Mouse (Mus musculus) liver, postnatal 0 days (tissue): Measurements from ENCODE around the gene Fcgr3. TPM values are rescaled to one million over a fixed set of nuclear protein-coding genes. Genes with fewer than 3 reads are reported as not detected.

Source experiments
- ATAC-seq: fragments of 200-750 bp; cut with Nextera tagmentation; 2 replicates; pipeline ENCODE4 v1.8.0; 2017; ENCODE audit warnings: mild to moderate bottlenecking, moderate library complexity
- DNase-seq: peaks from one replicate; pipeline ENCODE4 v3.0.0-alpha.2; 2016
- H3K27ac ChIP-seq: fragments of 300-500 bp; sonication (generic); 2 replicates; pipeline ENCODE4 v1.5.1; 2014; ENCODE audit warnings: antibody characterized with exemption, moderate library complexity, mild to moderate bottlenecking, low read depth
- H3K27me3 ChIP-seq: fragments of 300-500 bp; sonication (generic); 2 replicates; pipeline ENCODE4 v1.6.1; 2014; ENCODE audit warnings: low read length, control low read depth, mixed read lengths; ENCODE audit not compliant: insufficient read depth
- H3K36me3 ChIP-seq: fragments of 300-500 bp; sonication (generic); replicated peaks from 2 replicates; pipeline ENCODE4 v1.6.1; 2014; ENCODE audit warnings: mild to moderate bottlenecking, control low read depth, low read length, moderate library complexity, mixed read lengths; ENCODE audit not compliant: insufficient read depth
- H3K4me1 ChIP-seq: fragments of 300-500 bp; sonication (generic); 2 replicates; pipeline ENCODE4 v1.6.1; 2014; ENCODE audit warnings: antibody characterized with exemption, mild to moderate bottlenecking, control low read depth; ENCODE audit not compliant: insufficient read depth
- H3K4me2 ChIP-seq: fragments of 300-500 bp; sonication (generic); 2 replicates; pipeline ENCODE4 v1.6.1; 2014; ENCODE audit warnings: low read depth, mild to moderate bottlenecking, low read length, moderate library complexity, mixed read lengths
- H3K4me3 ChIP-seq: fragments of 300-500 bp; sonication (generic); 2 replicates; pipeline ENCODE4 v1.5.1; 2014; ENCODE audit warnings: low read depth, low read length
- H3K9ac ChIP-seq: fragments of 300-500 bp; sonication (generic); replicated peaks from 2 replicates; pipeline ENCODE4 v1.6.1; 2014; ENCODE audit warnings: mild to moderate bottlenecking, moderate library complexity
- H3K9me3 ChIP-seq: fragments of 300-500 bp; sonication (generic); 2 replicates; pipeline ENCODE4 v1.6.1; 2016; ENCODE audit warnings: mild to moderate bottlenecking, control low read depth, low read length, mixed read lengths
- CTCF ChIP-seq: sonication (generic); IDR thresholded peaks from 2 replicates; pipeline ENCODE4 v1.5.1; 2016; ENCODE audit warnings: antibody characterized with exemption, low read depth
- EP300 ChIP-seq: IDR thresholded peaks from 2 replicates; pipeline ENCODE4 v1.6.1; 2016; ENCODE audit warnings: antibody characterized with exemption, low read depth, mild to moderate bottlenecking
- WGBS: fragments of 180-500 bp; shearing (Covaris S2); extraction: QIAGEN DNeasy Blood & Tissue Kit; methylation state at CpG from one replicate; pipeline ENCODE4 v1.1.7; 2014; ENCODE audit not compliant: insufficient replicate concordance; 5-methylcytosine and 5-hydroxymethylcytosine counted together
- polyA plus RNA-seq: library from polyadenylated mRNA; unstranded; fragments of >200 nt; fragmentation: Nextera tagmentation; extraction: Ambion mirVana; gene quantifications from 2 replicates; pipeline ENCODE4 v1.2.1, GENCODE M21; 2015

Fcgr3 gene
- polyA plus RNA-seq, 1 experiment from 2014 or later, result 41.8 TPM

- H3K9ac ChIP-seq, result peak overlapping the region; percentile 54
- TF ChIP-seq CTCF (no peak), EP300 (no peak)
- no peak overlapping the region for H3K27ac ChIP-seq
- no peaks in the 10 kb centered on the region; the same call in 1 of the 2 replicates for H3K27me3 ChIP-seq
- ATAC-seq (peak; percentile 33), DNase-seq (peak; percentile 85)
- peak overlapping the region; percentile 83 for H3K4me2 ChIP-seq
- H3K4me1 ChIP-seq, result peaks cover 23% of the 10 kb centered on the region
- peak overlapping the region; percentile 55 for H3K4me3 ChIP-seq
- no peaks in the 10 kb centered on the region for H3K9me3 ChIP-seq
- no peaks in the 10 kb centered on the region for H3K36me3 ChIP-seq
- WGBS, result under 1% methylated on average over 20 of the region's 20 CpGs
Measured at GRCm38 (mm10) chr1:171033756-171034155, 31.0 kb downstream of the Fcgr3 start.

- peak overlapping the region; percentile 83 for H3K4me2 ChIP-seq
- no peaks in the 10 kb centered on the region for H3K9me3 ChIP-seq
- H3K9ac ChIP-seq, result peak overlapping the region; percentile 54
- peaks cover 23% of the 10 kb centered on the region for H3K4me1 ChIP-seq
- WGBS, result 1% methylated on average over 16 of the region's 16 CpGs
- ATAC-seq, result no peak
- no peaks in the 10 kb centered on the region for H3K36me3 ChIP-seq
- H3K27me3 ChIP-seq, result no peaks in the 10 kb centered on the region; the same call in 1 of the 2 replicates
- no peak for DNase-seq
- H3K4me3 ChIP-seq, result peak overlapping the region; percentile 55
- H3K27ac ChIP-seq, result no peak overlapping the region
- TF ChIP-seq EP300 (no peak), CTCF (no peak)
Measured at GRCm38 (mm10) chr1:171033196-171033595, 31.5 kb downstream of the Fcgr3 start.

GRCm38 (mm10) chr1:171032691-171033090 is 32.0 kb downstream of the Fcgr3 start:
- peak overlapping the region; percentile 54; the same call in 1 of the 2 replicates for H3K9ac ChIP-seq
- no peak for ATAC-seq
- H3K27ac ChIP-seq, result no peak overlapping the region
- peaks cover 23% of the 10 kb centered on the region for H3K4me1 ChIP-seq
- peak overlapping the region; percentile 55 for H3K4me3 ChIP-seq
- no peaks in the 10 kb centered on the region for H3K36me3 ChIP-seq
- DNase-seq, result no peak
- H3K9me3 ChIP-seq, result no peaks in the 10 kb centered on the region
- peak overlapping the region; percentile 83 for H3K4me2 ChIP-seq
- WGBS, result 10% methylated on average over 10 of the region's 10 CpGs
- TF ChIP-seq CTCF, result no peak
- no peak for TF ChIP-seq EP300
- H3K27me3 ChIP-seq, result no peaks in the 10 kb centered on the region; the same call in 1 of the 2 replicates

- Histone ChIP-seq H3K9me3 (no peaks in the 10 kb centered on the region), H3K4me2 (peak overlapping the region; percentile 83), H3K4me1 (peaks cover 23% of the 10 kb centered on the region), H3K27me3 (no peaks in the 10 kb centered on the region; the same call in 1 of the 2 replicates), H3K36me3 (no peaks in the 10 kb centered on the region), H3K4me3 (no peak overlapping the region), H3K9ac (no peak overlapping the region), H3K27ac (no peak overlapping the region)
- DNase-seq, result no peak
- peak; percentile 38 for ATAC-seq
- WGBS, result 58% methylated on average over 3 of the region's 3 CpGs
- TF ChIP-seq CTCF (no peak), EP300 (peak; percentile 68)
Measured at GRCm38 (mm10) chr1:171031752-171032151, 33.0 kb downstream of the Fcgr3 start.

GRCm38 (mm10) chr1:171019311-171019950 is 45.3 kb downstream of the Fcgr3 start:
- H3K4me2 ChIP-seq, result peak overlapping the region; percentile 27; the same call in 1 of the 2 replicates
- no peak overlapping the region for H3K9ac ChIP-seq
- H3K4me1 ChIP-seq, result peaks cover 6% of the 10 kb centered on the region; the same call in 1 of the 2 replicates
- no peaks in the 10 kb centered on the region for H3K27me3 ChIP-seq
- 57% methylated on average over 7 of the region's 7 CpGs for WGBS
- TF ChIP-seq EP300 (no peak), CTCF (no peak)
- ATAC-seq (peak; percentile 16; the same call in 1 of the 2 replicates), DNase-seq (no peak)
- H3K9me3 ChIP-seq, result no peaks in the 10 kb centered on the region
- peak overlapping the region; percentile 73; the same call in 1 of the 2 replicates for H3K27ac ChIP-seq
- H3K36me3 ChIP-seq, result no peaks in the 10 kb centered on the region
- no peak overlapping the region; the same call in 1 of the 2 replicates for H3K4me3 ChIP-seq

- peak within 1 kb of the TSS; percentile 27 for H3K4me2 ChIP-seq
Measured at GRCm38 (mm10) chr1:171018737-171019136, 46.0 kb downstream of the Fcgr3 start, which contains the start of gene Fcgr4. TSS of gene Fcgr4 (plus strand) at chr1:171018920.

More at GRCm38 (mm10) chr1:171018737-171019136, 46.0 kb downstream of the Fcgr3 start, which contains the start of gene Fcgr4:
- no peak for ATAC-seq
- Histone ChIP-seq H3K9ac (no peak within 1 kb of the TSS), H3K36me3 (no peaks in the 10 kb centered on the region), H3K4me1 (peaks cover 6% of the 10 kb centered on the region; the same call in 1 of the 2 replicates), H3K4me3 (no peak within 1 kb of the TSS; the same call in 1 of the 2 replicates), H3K27me3 (no peaks in the 10 kb centered on the region), H3K27ac (peak within 1 kb of the TSS; percentile 73), H3K9me3 (no peaks in the 10 kb centered on the region)
- no peak for DNase-seq
- TF ChIP-seq EP300 (no peak), CTCF (no peak)
- WGBS, result 51% methylated on average over 2 of the region's 2 CpGs
